Mouse (Mus musculus): ENCODE measurements around the gene Clcn7. TPM values are rescaled to one million over a fixed set of nuclear protein-coding genes. Genes with fewer than 3 reads are reported as not detected.

Gene Clcn7
- total RNA-seq, 1 experiment from 2014 or later: 21.5 TPM

- no peak for ATAC-seq (ENCODE audit: extremely low read depth, insufficient number of reproducible peaks, low FRiP score, poor library complexity, severe bottlenecking)
Measured at GRCm38 (mm10) chr17:25188150-25189031, 55.2 kb downstream of the Clcn7 start, which contains the start of gene Unkl. TSS of gene Unkl (plus strand) at chr17:25188397.

GRCm38 (mm10) chr17:25189091-25189490, 55.9 kb downstream of the Clcn7 start:
- no peak for ATAC-seq (ENCODE audit: extremely low read depth, insufficient number of reproducible peaks, low FRiP score, poor library complexity, severe bottlenecking)

- ATAC-seq (ENCODE audit: extremely low read depth, insufficient number of reproducible peaks, low FRiP score, poor library complexity, severe bottlenecking): no peak
Measured at GRCm38 (mm10) chr17:25202401-25202800, 69.2 kb downstream of the Clcn7 start.

- ATAC-seq (ENCODE audit: extremely low read depth, insufficient number of reproducible peaks, low FRiP score, poor library complexity, severe bottlenecking): no peak
Measured at GRCm38 (mm10) chr17:25210006-25210405, 76.8 kb downstream of the Clcn7 start.

GRCm38 (mm10) chr17:25210680-25211466, 77.7 kb downstream of the Clcn7 start:
- no peak for ATAC-seq (ENCODE audit: extremely low read depth, insufficient number of reproducible peaks, low FRiP score, poor library complexity, severe bottlenecking)

- ATAC-seq (ENCODE audit: extremely low read depth, insufficient number of reproducible peaks, low FRiP score, poor library complexity, severe bottlenecking): no peak
Measured at GRCm38 (mm10) chr17:25211705-25212104, 78.5 kb downstream of the Clcn7 start.

Other genes with a start within 250 kb of the Clcn7 start
- gene Nubp2, start 247.0 kb upstream of the Clcn7 start, total RNA-seq (2017): 26.3 and 32.4 TPM in 2 replicates
- gene Spsb3, start 246.7 kb upstream of the Clcn7 start, total RNA-seq (2017): 19.7 and 24.6 TPM in 2 replicates
- 26.3 and 30.2 TPM in 2 replicates for gene Eme2, start 238.3 kb upstream of the Clcn7 start, total RNA-seq (2017)
- gene Mrps34, start 238.3 kb upstream of the Clcn7 start, total RNA-seq (2017): 9.4 and 15.3 TPM in 2 replicates
- 26.1 and 34.3 TPM in 2 replicates for gene Nme3, start 236.9 kb upstream of the Clcn7 start, total RNA-seq (2017)
- 115 and 127 TPM in 2 replicates for gene Mapk8ip3, start 196.4 kb upstream of the Clcn7 start, total RNA-seq (2017)
- 20.0 and 20.6 TPM in 2 replicates for gene Jpt2, start 172.7 kb upstream of the Clcn7 start, total RNA-seq (2017)
- gene Cramp1l, start 117.6 kb upstream of the Clcn7 start, total RNA-seq (2017): 18.3 and 20.7 TPM in 2 replicates
- gene Ift140, start 117.3 kb upstream of the Clcn7 start, total RNA-seq (2017): 40.9 and 48.3 TPM in 2 replicates
- gene Tmem204, start 49.8 kb upstream of the Clcn7 start, total RNA-seq (2017): not detected in 2 replicates
- 17.4 and 19.6 TPM in 2 replicates for gene Telo2, start 17.4 kb upstream of the Clcn7 start, total RNA-seq (2017)
- gene Ptx4, start 12.6 kb upstream of the Clcn7 start, total RNA-seq (2017): not detected in 2 replicates
- gene Ccdc154, start 29.1 kb downstream of the Clcn7 start, total RNA-seq (2017): 0.12 TPM in 1 of 2 replicates, not detected in the other
- gene Gm38655, start 42.1 kb downstream of the Clcn7 start, total RNA-seq (2017): not detected in 2 replicates
- gene BC003965, start 51.2 kb downstream of the Clcn7 start, total RNA-seq (2017): 6.8 TPM in 2 replicates
- gene Unkl, start 55.0 kb downstream of the Clcn7 start, total RNA-seq (2017): 20.4 and 23.8 TPM in 2 replicates
- gene Gnptg, start 106.7 kb downstream of the Clcn7 start, total RNA-seq (2017): 14.4 and 19.4 TPM in 2 replicates
- gene Tsr3, start 106.8 kb downstream of the Clcn7 start, total RNA-seq (2017): 19.8 and 20.5 TPM in 2 replicates
- gene Baiap3, start 123.0 kb downstream of the Clcn7 start, total RNA-seq (2017): 5.4 and 7.8 TPM in 2 replicates
- gene Ube2i, start 141.2 kb downstream of the Clcn7 start, total RNA-seq (2017): 303 and 329 TPM in 2 replicates
- gene Prss34, start 165.0 kb downstream of the Clcn7 start, total RNA-seq (2017): 0.58 TPM in 1 of 2 replicates, not detected in the other
- gene Prss28, start 175.3 kb downstream of the Clcn7 start, total RNA-seq (2017): not detected in 2 replicates
- not detected in 2 replicates for gene Prss29, start 185.3 kb downstream of the Clcn7 start, total RNA-seq (2017)
- not detected in 2 replicates for gene Tpsab1, start 212.2 kb downstream of the Clcn7 start, total RNA-seq (2017)
- not detected in 2 replicates for gene Tpsb2, start 232.9 kb downstream of the Clcn7 start, total RNA-seq (2017)
- not detected in 2 replicates for gene Tpsg1, start 235.9 kb downstream of the Clcn7 start, total RNA-seq (2017)

Data from neutrophil, adult 5-6 weeks (primary cell).